Mouse (Mus musculus) lung, postnatal 0 days (tissue): Measurements from ENCODE around the gene Prorsd1. TPM values are rescaled to one million over a fixed set of nuclear protein-coding genes. Genes with fewer than 3 reads are reported as not detected.

Experiments
- ATAC-seq: fragments of 200-750 bp; cut with Nextera tagmentation; 2 replicates; pipeline ENCODE4 v1.8.0; 2017; ENCODE audit warnings: moderate library complexity
- DNase-seq: peaks from one replicate; pipeline ENCODE4 v3.0.0-alpha.2; 2016; ENCODE audit warnings: low spot score
- H3K27ac ChIP-seq: fragments of 300-500 bp; sonication (generic); 2 replicates; pipeline ENCODE4 v1.5.1; 2014; ENCODE audit warnings: antibody characterized with exemption, mild to moderate bottlenecking, low read length, mixed read lengths
- H3K27me3 ChIP-seq: fragments of 300-500 bp; sonication (generic); replicated peaks from 2 replicates; pipeline ENCODE4 v1.6.1; 2014; ENCODE audit warnings: low read length, mixed read lengths; ENCODE audit not compliant: insufficient read depth
- H3K36me3 ChIP-seq: fragments of 300-500 bp; sonication (generic); 2 replicates; pipeline ENCODE4 v1.6.1; 2014; ENCODE audit warnings: low read length, mixed read lengths; ENCODE audit not compliant: insufficient read depth
- H3K4me1 ChIP-seq: fragments of 300-500 bp; sonication (generic); 2 replicates; pipeline ENCODE4 v1.6.1; 2014; ENCODE audit warnings: antibody characterized with exemption, low read depth, low read length, mixed read lengths; ENCODE audit not compliant: insufficient read depth
- H3K4me2 ChIP-seq: fragments of 300-500 bp; sonication (generic); replicated peaks from 2 replicates; pipeline ENCODE4 v1.6.1; 2014; ENCODE audit warnings: low read depth, mild to moderate bottlenecking, low read length, moderate library complexity, mixed read lengths
- H3K4me3 ChIP-seq: fragments of 300-500 bp; sonication (generic); 2 replicates; pipeline ENCODE4 v1.5.1; 2014; ENCODE audit warnings: low read depth, low read length
- H3K9ac ChIP-seq: fragments of 300-500 bp; sonication (generic); replicated peaks from 2 replicates; pipeline ENCODE4 v1.6.1; 2014; ENCODE audit warnings: low read depth, mild to moderate bottlenecking
- H3K9me3 ChIP-seq: fragments of 300-500 bp; sonication (generic); 2 replicates; pipeline ENCODE4 v1.6.1; 2016; ENCODE audit warnings: low read length, mixed read lengths
- CTCF ChIP-seq: IDR thresholded peaks from 2 replicates; pipeline ENCODE4 v1.5.1; 2016; ENCODE audit warnings: antibody characterized with exemption, mild to moderate bottlenecking
- EP300 ChIP-seq: IDR thresholded peaks from 2 replicates; pipeline ENCODE4 v1.6.1; 2016; ENCODE audit warnings: antibody characterized with exemption, mild to moderate bottlenecking, control low read depth
- WGBS: fragments of 180-500 bp; shearing (Covaris S2); extraction: QIAGEN DNeasy Blood & Tissue Kit; methylation state at CpG from one replicate; pipeline ENCODE4 v1.1.7; 2014; 5-methylcytosine and 5-hydroxymethylcytosine counted together
- polyA plus RNA-seq: library from polyadenylated mRNA; unstranded; fragments of >200 nt; fragmentation: Nextera tagmentation; extraction: Ambion mirVana; gene quantifications from 2 replicates; pipeline ENCODE4 v1.2.1, GENCODE M21; 2015

The Prorsd1 gene
- polyA plus RNA-seq, 1 experiment from 2014 or later: 23.4 TPM

GRCm38 (mm10) chr11:29544225-29544945 lies 29.6 kb upstream of the Prorsd1 start:
- 84% methylated on average over 3 of the region's 3 CpGs for WGBS
- no peaks in the 10 kb centered on the region for H3K27me3 ChIP-seq
- TF ChIP-seq EP300 (no peak), CTCF (no peak)
- no peak overlapping the region for H3K4me3 ChIP-seq
- DNase-seq (no peak), ATAC-seq (no peak)
- no peak overlapping the region for H3K4me2 ChIP-seq
- no peak overlapping the region for H3K9ac ChIP-seq
- H3K4me1 ChIP-seq: peaks cover 3% of the 10 kb centered on the region; the same call in 1 of the 2 replicates
- H3K9me3 ChIP-seq: no peaks in the 10 kb centered on the region
- no peak overlapping the region for H3K27ac ChIP-seq
- H3K36me3 ChIP-seq: peaks cover 6% of the 10 kb centered on the region; the same call in 1 of the 2 replicates

GRCm38 (mm10) chr11:29538201-29538600 lies 23.4 kb upstream of the Prorsd1 start:
- Histone ChIP-seq H3K4me3 (no peak overlapping the region), H3K27me3 (no peaks in the 10 kb centered on the region), H3K9ac (no peak overlapping the region), H3K36me3 (peaks cover 25% of the 10 kb centered on the region), H3K4me1 (no peaks in the 10 kb centered on the region), H3K27ac (no peak overlapping the region), H3K4me2 (no peak overlapping the region), H3K9me3 (no peaks in the 10 kb centered on the region)
- WGBS: 100% methylated on average over 1 of the region's 1 CpGs
- no peak for TF ChIP-seq EP300
- TF ChIP-seq CTCF: no peak
- DNase-seq (no peak), ATAC-seq (no peak)

GRCm38 (mm10) chr11:29525988-29526794 lies 11.4 kb upstream of the Prorsd1 start, which contains the start of gene Mtif2:
TSS of gene Mtif2 (plus strand) at chr11:29526408.
- peak within 1 kb of the TSS; percentile 45 for H3K9ac ChIP-seq
- 3% methylated on average over 47 of the region's 47 CpGs for WGBS

GRCm38 (mm10) chr11:29514325-29514681 lies 530 bp downstream of the Prorsd1 start:
- H3K4me3 ChIP-seq: peak overlapping the region; percentile 75
- no peaks in the 10 kb centered on the region for H3K27me3 ChIP-seq
- H3K9me3 ChIP-seq: no peaks in the 10 kb centered on the region
- H3K27ac ChIP-seq: peak overlapping the region; percentile 79
- H3K36me3 ChIP-seq: no peaks in the 10 kb centered on the region
- 15% methylated on average over 10 of the region's 10 CpGs for WGBS
- peak overlapping the region; percentile 71 for H3K9ac ChIP-seq
- H3K4me1 ChIP-seq: peaks cover 6% of the 10 kb centered on the region; the same call in 1 of the 2 replicates
- TF ChIP-seq CTCF (no peak), EP300 (no peak)
- H3K4me2 ChIP-seq: peak overlapping the region; percentile 57
- peak; percentile 14 for DNase-seq
- ATAC-seq: no peak; the same call in 1 of the 2 replicates

More at GRCm38 (mm10) chr11:29525988-29526794, 11.4 kb upstream of the Prorsd1 start, which contains the start of gene Mtif2:
- no peaks in the 10 kb centered on the region for H3K4me1 ChIP-seq
- peak; percentile 98 for ATAC-seq
- DNase-seq: peak; percentile 93
- TF ChIP-seq EP300 (peak; percentile 20; the same call in 1 of the 2 replicates), CTCF (peak; percentile 20; the same call in 1 of the 2 replicates)
- peak within 1 kb of the TSS; percentile 55 for H3K4me3 ChIP-seq
- peak within 1 kb of the TSS; percentile 47 for H3K27ac ChIP-seq
- no peaks in the 10 kb centered on the region for H3K36me3 ChIP-seq
- peak within 1 kb of the TSS; percentile 59 for H3K4me2 ChIP-seq
- H3K27me3 ChIP-seq: no peaks in the 10 kb centered on the region
- no peaks in the 10 kb centered on the region for H3K9me3 ChIP-seq

- Histone ChIP-seq H3K36me3 (no peaks in the 10 kb centered on the region), H3K9ac (no peak overlapping the region), H3K9me3 (no peaks in the 10 kb centered on the region), H3K27me3 (no peaks in the 10 kb centered on the region), H3K4me3 (no peak overlapping the region), H3K27ac (no peak overlapping the region), H3K4me2 (no peak overlapping the region), H3K4me1 (peaks cover 6% of the 10 kb centered on the region; the same call in 1 of the 2 replicates)
- no peak for TF ChIP-seq EP300
- TF ChIP-seq CTCF: peak; percentile 11; the same call in 1 of the 2 replicates
- DNase-seq (no peak), ATAC-seq (no peak)
- 90% methylated on average over 4 of the region's 4 CpGs for WGBS
Observed at GRCm38 (mm10) chr11:29512818-29513535, 1.9 kb downstream of the Prorsd1 start.

GRCm38 (mm10) chr11:29509421-29509820 lies 5.4 kb downstream of the Prorsd1 start:
- Histone ChIP-seq H3K4me2 (no peak overlapping the region), H3K4me3 (no peak overlapping the region), H3K27me3 (no peaks in the 10 kb centered on the region), H3K4me1 (peaks cover 2% of the 10 kb centered on the region; the same call in 1 of the 2 replicates), H3K9me3 (no peaks in the 10 kb centered on the region), H3K36me3 (no peaks in the 10 kb centered on the region), H3K9ac (no peak overlapping the region), H3K27ac (no peak overlapping the region)
- TF ChIP-seq CTCF: no peak
- no peak for TF ChIP-seq EP300
- no peak for DNase-seq
- 97% methylated on average over 1 of the region's 1 CpGs for WGBS
- no peak for ATAC-seq
